Mouse (Mus musculus): ENCODE measurements around the gene Zfp974.
"Not testable (repeated sequence)": the region's sequence is repeated elsewhere in the genome, so short reads cannot be mapped to it uniquely, and the experiment has no call there.

The Zfp974 gene

DNA sequence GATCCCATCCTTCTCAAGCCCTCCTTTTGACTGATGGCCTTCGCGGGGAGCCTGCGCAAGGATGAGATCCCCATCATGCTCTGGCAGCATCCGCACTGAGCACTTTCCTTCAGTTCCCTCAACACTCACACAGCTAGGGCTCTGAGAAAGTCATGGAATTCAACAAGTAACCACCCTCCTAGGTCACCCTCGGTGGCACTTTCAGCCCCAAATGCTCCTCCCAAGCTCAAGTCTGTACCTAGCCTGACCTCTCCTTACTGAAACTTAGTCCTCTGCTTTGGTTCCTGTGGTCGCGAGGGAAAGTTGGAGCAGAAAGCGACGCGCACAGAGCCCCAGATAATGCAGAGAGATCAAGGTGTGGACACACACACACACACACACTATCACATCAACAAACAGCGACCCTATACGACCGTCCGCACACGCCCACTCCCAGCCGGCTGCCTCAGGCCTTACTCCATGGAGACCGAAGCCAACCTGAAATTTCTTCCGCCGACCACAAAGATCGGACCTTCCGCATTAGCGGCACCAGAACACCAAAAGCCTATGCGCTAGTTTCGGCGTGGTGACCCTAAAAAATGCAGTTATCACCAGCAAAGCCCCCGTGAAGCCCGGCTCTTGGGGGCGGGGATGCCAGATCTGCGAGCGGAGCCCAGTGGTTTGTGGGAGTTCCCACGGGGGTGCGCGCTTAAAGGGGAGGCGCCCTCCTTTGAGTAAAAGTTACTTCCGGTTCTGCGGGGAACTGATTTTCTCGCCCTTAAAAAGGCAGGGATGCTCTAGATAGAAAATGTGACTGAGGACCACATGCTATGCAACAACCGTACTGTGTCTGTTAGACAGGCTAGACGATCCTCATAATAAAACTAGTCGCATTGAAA, at the start of gene Zfp974:
Zfp974 (minus strand) TSS at position 643 of the 878 bp plus-strand sequence.
- in situ Hi-C loops (cut with MboI), result loop anchor here (10.0 kb wide), 1 partner anchor 94 kb away; the partner anchor contains the start of gene Zfp59

DNA sequence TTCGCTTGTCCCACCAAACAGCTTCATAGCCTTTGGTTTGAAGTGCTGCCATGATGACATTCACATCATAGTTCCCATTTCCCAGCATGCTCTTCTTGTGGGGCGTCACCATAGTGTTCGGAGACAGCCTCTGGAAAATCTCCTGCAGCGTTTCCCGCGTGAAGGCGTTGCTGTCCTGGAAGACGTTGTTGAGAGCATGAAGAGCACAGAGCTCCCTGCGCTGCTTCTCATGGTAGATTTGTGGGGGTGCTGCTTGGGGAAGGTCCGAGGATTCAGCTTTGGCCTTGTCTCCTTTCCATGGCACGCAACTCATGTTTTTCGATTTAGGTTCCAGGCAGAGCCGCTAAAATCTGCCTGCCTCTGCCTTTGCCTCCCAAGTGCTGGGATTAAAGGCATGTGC, 20.2 kb upstream of the Zfp974 start:
- in situ Hi-C loops (cut with MboI), result not testable (repeated sequence)

DNA sequence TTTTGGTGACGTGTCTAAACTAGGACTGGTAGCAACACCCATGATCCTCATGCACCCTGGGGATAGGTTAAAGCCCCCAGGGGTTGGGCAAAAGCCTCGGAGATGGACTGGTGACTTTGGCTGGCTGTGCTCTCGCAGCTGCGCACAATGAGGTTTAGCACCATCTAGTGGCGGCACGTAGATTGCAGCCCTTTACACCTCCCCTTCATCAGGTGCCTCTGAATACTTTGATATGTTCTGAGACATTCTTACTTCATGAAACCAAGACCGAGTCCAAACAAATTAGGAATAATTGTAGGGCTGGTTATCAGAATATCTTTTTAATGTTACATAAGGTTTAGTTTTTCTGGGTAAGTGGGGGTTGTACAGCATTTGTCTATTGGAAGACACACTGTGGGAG, 12.6 kb upstream of the Zfp974 start:
- in situ Hi-C loops (cut with MboI), result not testable (repeated sequence)

DNA sequence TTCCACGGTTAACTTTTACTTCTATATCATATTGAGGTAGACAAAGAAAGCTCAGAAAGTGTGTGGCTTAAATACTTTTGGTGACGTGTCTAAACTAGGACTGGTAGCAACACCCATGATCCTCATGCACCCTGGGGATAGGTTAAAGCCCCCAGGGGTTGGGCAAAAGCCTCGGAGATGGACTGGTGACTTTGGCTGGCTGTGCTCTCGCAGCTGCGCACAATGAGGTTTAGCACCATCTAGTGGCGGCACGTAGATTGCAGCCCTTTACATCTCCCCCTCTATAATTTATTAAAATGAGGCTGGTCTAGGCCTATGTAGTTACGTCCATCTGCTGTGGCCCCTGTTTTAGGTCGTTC, 4.5 kb upstream of the Zfp974 start:
- in situ Hi-C loops (cut with MboI), result not testable (repeated sequence)

DNA sequence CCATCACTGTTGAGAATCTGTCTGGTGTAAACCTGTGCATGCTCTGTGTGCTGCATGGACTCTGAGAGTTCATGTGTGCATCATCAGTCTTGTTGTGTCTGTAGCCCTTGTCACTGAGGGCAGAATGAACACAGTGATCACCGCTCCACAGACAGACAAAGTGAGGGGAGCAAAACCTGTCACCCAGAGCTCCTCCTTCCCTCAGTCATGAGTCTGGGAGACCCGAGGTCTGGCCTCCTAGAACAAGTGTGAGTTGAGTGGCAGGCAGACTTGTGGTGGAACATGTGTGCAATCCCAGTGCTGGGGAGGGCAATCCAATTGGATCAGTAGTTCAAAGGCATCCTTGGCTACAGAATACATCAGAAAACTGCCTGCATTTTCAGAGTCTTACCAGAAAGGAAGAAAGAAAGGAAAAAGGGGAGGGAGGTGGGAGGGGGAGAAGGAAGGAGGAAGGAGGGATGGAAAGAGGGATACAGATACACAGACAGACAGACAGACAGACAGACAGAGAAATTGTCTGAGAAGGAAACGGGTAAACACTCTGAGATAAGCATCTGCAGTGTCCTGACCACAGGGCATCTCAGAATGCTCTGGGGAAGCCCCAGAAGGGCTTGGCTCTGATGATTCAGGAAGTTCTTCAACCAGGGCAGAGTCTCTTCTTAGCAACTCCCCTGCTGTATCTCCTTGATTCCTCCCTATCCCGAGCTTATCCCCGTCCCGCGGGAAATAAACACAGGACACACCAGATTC, 4.0 kb upstream of the Zfp974 start:
- in situ Hi-C loops (cut with MboI), result no loop called here

DNA sequence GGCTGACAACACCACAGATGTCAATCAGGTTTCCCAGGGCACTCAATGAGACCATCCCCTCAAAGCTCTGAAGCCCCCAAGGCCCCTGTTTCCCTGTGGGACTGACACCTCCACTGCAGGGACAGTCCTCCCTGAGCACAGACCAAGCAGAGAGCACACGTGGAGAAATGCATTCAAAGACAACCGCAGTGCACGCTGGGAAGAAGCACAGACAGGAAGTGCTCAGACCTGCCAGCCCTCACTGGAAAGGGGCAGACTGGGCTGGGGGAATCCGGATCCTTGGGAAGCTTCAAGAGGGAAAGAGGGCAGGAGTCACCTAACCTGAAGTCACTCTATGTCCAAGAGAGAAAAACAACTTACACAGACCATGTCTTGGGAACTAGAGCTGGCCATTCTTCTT, 2.2 kb downstream of the Zfp974 start:
- in situ Hi-C loops (cut with MboI), result loop anchor here (10.0 kb wide), 1 partner anchor 92 kb away; the partner anchor contains the start of gene Zfp59

DNA sequence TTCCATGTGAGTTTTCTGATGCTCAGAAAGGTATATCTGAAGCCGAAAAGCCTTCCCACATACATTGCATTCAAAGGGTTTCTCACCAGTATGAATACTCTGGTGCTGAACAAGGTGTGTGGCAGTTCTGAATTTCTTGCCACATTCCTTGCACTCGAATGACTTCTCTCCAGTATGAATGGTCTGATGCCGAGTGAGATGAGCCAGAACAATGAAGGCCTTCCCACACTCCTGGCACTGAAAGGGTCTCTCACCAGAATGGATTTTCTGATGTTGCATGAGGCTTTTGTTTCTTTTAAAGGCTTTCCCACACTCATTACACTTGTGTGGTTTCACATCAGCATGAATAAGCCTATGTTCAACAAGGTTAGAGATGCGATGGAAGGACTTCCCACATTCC, 18.3 kb downstream of the Zfp974 start:
- in situ Hi-C loops (cut with MboI), result not testable (repeated sequence)

DNA sequence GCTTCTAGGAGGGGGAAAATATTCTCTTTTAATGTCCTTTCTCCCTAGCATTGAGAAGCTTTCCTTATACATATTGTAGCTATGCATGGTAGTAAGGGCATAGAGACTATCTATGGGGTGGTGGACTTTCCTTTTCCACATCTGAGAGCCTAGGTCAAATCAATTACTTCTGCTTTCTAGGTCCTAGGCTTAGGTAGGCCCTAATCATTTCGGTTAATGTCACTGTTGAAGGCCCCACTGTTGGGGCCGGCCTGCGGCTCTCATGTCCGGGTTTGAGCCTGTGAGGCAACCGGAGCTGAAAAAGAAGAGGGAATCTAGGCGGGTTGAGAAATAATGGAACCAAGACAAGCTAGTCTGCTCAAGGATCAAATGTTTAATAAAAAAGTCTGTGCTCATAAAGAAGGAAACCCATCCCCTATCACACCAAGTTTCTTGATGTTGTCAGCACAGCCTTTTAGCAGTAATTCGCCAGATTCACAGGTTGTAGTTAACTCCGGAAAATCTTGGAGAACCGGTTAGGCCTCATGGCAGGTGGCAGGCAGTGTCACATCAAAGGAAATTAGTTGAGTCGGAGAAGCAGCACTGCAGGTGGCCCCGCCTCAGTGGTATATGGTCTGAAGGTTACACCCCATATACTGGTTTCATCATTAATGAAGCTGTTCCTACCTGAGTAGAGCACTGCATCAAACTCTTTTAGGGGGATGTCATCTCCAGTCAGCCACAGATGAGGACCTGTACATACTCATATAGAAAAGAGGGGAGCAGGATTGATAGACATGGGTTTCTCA, 24.0 kb downstream of the Zfp974 start:
- in situ Hi-C loops (cut with MboI), result no loop called here

- in situ Hi-C loops (cut with MboI), result no loop called here
Measured at GRCm38 (mm10) chr7:27900601-27901000, 28.7 kb downstream of the Zfp974 start.

- in situ Hi-C loops (cut with MboI), result no loop called here
Measured at GRCm38 (mm10) chr7:27881721-27882120, 47.5 kb downstream of the Zfp974 start.

GRCm38 (mm10) chr7:27862578-27862977, 66.7 kb downstream of the Zfp974 start:
- in situ Hi-C loops (cut with MboI), result not testable (repeated sequence)

DNA sequence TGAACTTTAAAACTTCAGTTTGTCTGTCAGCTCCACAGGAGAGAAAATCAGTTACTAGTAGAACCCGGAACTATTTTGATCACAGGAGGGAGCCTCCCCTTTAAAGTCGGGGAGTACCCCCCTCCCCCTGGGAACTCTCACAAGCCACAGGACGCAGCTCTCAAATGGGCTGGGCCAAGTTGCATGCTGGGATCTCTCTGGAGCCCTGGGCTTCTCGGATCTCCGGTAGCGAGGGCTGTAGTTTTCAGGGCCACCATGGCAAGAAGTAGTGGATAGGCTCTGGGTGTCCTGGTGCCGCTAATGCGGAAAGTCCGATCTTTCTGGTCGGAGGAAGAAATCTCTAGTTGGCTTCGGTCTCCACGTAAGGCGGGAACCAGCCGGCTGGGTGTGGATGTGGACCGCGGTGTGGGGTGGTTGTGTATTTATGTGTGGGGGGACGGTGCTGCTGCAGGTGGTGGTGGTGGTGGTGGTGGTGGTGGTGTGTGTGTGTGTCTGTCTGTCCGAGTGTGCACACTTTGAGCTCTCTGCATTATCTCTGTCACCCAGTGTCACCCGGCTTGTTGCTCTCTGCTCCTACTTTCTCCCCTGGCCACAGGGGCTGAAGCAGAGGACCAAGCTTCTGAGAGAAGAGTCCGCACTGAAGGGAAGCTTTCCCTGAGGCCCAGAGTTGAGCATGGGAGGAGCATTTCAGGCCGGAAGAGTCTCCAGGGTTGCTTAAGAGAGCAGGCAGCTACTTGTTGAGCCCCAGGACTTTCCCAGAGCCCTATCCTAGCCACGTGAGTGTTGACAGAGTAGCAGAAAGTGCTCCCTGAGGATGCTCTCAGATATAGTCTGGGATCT, 68.6 kb downstream of the Zfp974 start:
- in situ Hi-C loops (cut with MboI), result no loop called here

GRCm38 (mm10) chr7:27859301-27860251, 69.7 kb downstream of the Zfp974 start:
- in situ Hi-C loops (cut with MboI), result no loop called here

All from mature B cell (primary cell).